Mouse (Mus musculus): Measurements from ENCODE around the gene Tenm4. TPM values are rescaled to one million over a fixed set of nuclear protein-coding genes. Genes with fewer than 3 reads are reported as not detected.

Tenm4 gene
- polyA plus RNA-seq, 1 experiment from 2014 or later: 41.3 TPM

GRCm38 (mm10) chr7:96588567-96588966, 417.5 kb downstream of the Tenm4 start:
- ATAC-seq (ENCODE audit: low FRiP score, low read depth): no peak
- Histone ChIP-seq H3K36me3 (no peaks in the 10 kb centered on the region), H3K4me1 (no peaks in the 10 kb centered on the region; the same call in none of the 2 replicates), H3K27ac (replicated peaks) (no peak overlapping the region), H3K9me3 (no peaks in the 10 kb centered on the region), H3K4me2 (replicated peaks) (no peak overlapping the region), H3K9ac (replicated peaks) (no peak overlapping the region), H3K27me3 (no peaks in the 10 kb centered on the region), H3K4me3 (no peak overlapping the region)
- 94% methylated on average over 6 of the region's 6 CpGs for WGBS

GRCm38 (mm10) chr7:96595535-96596295, 424.7 kb downstream of the Tenm4 start:
- no peak overlapping the region for H3K4me3 ChIP-seq
- H3K9me3 ChIP-seq: no peaks in the 10 kb centered on the region
- H3K4me1 ChIP-seq: peaks cover 18% of the 10 kb centered on the region; the same call in 1 of the 2 replicates
- 76% methylated on average over 9 of the region's 9 CpGs for WGBS
- ATAC-seq (ENCODE audit: low FRiP score, low read depth): no peak
- no peak overlapping the region for H3K4me2 ChIP-seq (replicated peaks)
- H3K36me3 ChIP-seq: no peaks in the 10 kb centered on the region
- no peaks in the 10 kb centered on the region for H3K27me3 ChIP-seq
- no peak overlapping the region for H3K9ac ChIP-seq (replicated peaks)
- no peak overlapping the region for H3K27ac ChIP-seq (replicated peaks)

GRCm38 (mm10) chr7:96596402-96597195, 425.6 kb downstream of the Tenm4 start:
- no peak for ATAC-seq (ENCODE audit: low FRiP score, low read depth)
- H3K4me3 ChIP-seq: no peak overlapping the region
- H3K9ac ChIP-seq (replicated peaks): no peak overlapping the region
- H3K36me3 ChIP-seq: no peaks in the 10 kb centered on the region
- no peak overlapping the region; the same call in 1 of the 2 replicates for H3K27ac ChIP-seq (replicated peaks)
- no peaks in the 10 kb centered on the region for H3K9me3 ChIP-seq
- H3K27me3 ChIP-seq: no peaks in the 10 kb centered on the region
- H3K4me1 ChIP-seq: peaks cover 18% of the 10 kb centered on the region; the same call in 1 of the 2 replicates
- WGBS: 45% methylated on average over 9 of the region's 9 CpGs
- no peak overlapping the region for H3K4me2 ChIP-seq (replicated peaks)

- Histone ChIP-seq H3K4me3 (no peak overlapping the region), H3K27ac (replicated peaks) (no peak overlapping the region), H3K9ac (replicated peaks) (no peak overlapping the region), H3K9me3 (no peaks in the 10 kb centered on the region), H3K27me3 (no peaks in the 10 kb centered on the region), H3K4me2 (replicated peaks) (no peak overlapping the region), H3K36me3 (no peaks in the 10 kb centered on the region), H3K4me1 (peaks cover 18% of the 10 kb centered on the region; the same call in 1 of the 2 replicates)
- WGBS: 87% methylated on average over 4 of the region's 4 CpGs
- no peak for ATAC-seq (ENCODE audit: low FRiP score, low read depth)
Measured at GRCm38 (mm10) chr7:96597871-96598270, 426.8 kb downstream of the Tenm4 start.

GRCm38 (mm10) chr7:96599081-96599480, 428.0 kb downstream of the Tenm4 start:
- no peaks in the 10 kb centered on the region for H3K27me3 ChIP-seq
- no peak for ATAC-seq (ENCODE audit: low FRiP score, low read depth)
- no peaks in the 10 kb centered on the region for H3K9me3 ChIP-seq
- 73% methylated on average over 3 of the region's 3 CpGs for WGBS
- H3K27ac ChIP-seq (replicated peaks): no peak overlapping the region
- H3K4me1 ChIP-seq: peaks cover 20% of the 10 kb centered on the region; the same call in 1 of the 2 replicates
- H3K4me3 ChIP-seq: no peak overlapping the region
- no peak overlapping the region for H3K9ac ChIP-seq (replicated peaks)
- no peak overlapping the region for H3K4me2 ChIP-seq (replicated peaks)
- no peaks in the 10 kb centered on the region for H3K36me3 ChIP-seq

GRCm38 (mm10) chr7:96600381-96600941, 429.4 kb downstream of the Tenm4 start:
- Histone ChIP-seq H3K9ac (replicated peaks) (no peak overlapping the region), H3K4me3 (no peak overlapping the region), H3K27me3 (no peaks in the 10 kb centered on the region), H3K4me2 (replicated peaks) (no peak overlapping the region), H3K9me3 (no peaks in the 10 kb centered on the region), H3K36me3 (no peaks in the 10 kb centered on the region), H3K27ac (replicated peaks) (no peak overlapping the region), H3K4me1 (peaks cover 24% of the 10 kb centered on the region; the same call in 1 of the 2 replicates)
- no peak for ATAC-seq (ENCODE audit: low FRiP score, low read depth)
- 47% methylated on average over 4 of the region's 5 CpGs for whole genome bisulfite sequencing

GRCm38 (mm10) chr7:96604091-96604745, 433.2 kb downstream of the Tenm4 start:
- 70% methylated on average over 3 of the region's 3 CpGs for WGBS
- no peak overlapping the region for H3K4me3 ChIP-seq
- no peaks in the 10 kb centered on the region for H3K36me3 ChIP-seq
- H3K27me3 ChIP-seq: no peaks in the 10 kb centered on the region; the same call in 1 of the 2 replicates
- no peak overlapping the region for H3K9ac ChIP-seq (replicated peaks)
- H3K27ac ChIP-seq (replicated peaks): no peak overlapping the region
- H3K9me3 ChIP-seq: no peaks in the 10 kb centered on the region
- H3K4me2 ChIP-seq (replicated peaks): no peak overlapping the region
- H3K4me1 ChIP-seq: peaks cover 15% of the 10 kb centered on the region; the same call in 1 of the 2 replicates
- ATAC-seq (ENCODE audit: low FRiP score, low read depth): no peak

GRCm38 (mm10) chr7:96605316-96605715, 434.3 kb downstream of the Tenm4 start:
- ATAC-seq (ENCODE audit: low FRiP score, low read depth): no peak

GRCm38 (mm10) chr7:96609854-96610586, 439.0 kb downstream of the Tenm4 start:
- Histone ChIP-seq H3K36me3 (no peaks in the 10 kb centered on the region), H3K9ac (replicated peaks) (no peak overlapping the region), H3K27me3 (no peaks in the 10 kb centered on the region; the same call in 1 of the 2 replicates), H3K4me2 (replicated peaks) (no peak overlapping the region), H3K4me3 (no peak overlapping the region), H3K9me3 (no peaks in the 10 kb centered on the region), H3K4me1 (no peaks in the 10 kb centered on the region), H3K27ac (replicated peaks) (no peak overlapping the region)
- ATAC-seq (ENCODE audit: low FRiP score, low read depth): no peak
- 70% methylated on average over 10 of the region's 10 CpGs for WGBS

More at GRCm38 (mm10) chr7:96605316-96605715, 434.3 kb downstream of the Tenm4 start:
- WGBS: 75% methylated on average over 2 of the region's 2 CpGs
- Histone ChIP-seq H3K27me3 (no peaks in the 10 kb centered on the region; the same call in 1 of the 2 replicates), H3K4me1 (peaks cover 11% of the 10 kb centered on the region; the same call in 1 of the 2 replicates), H3K27ac (replicated peaks) (no peak overlapping the region), H3K4me2 (replicated peaks) (no peak overlapping the region), H3K9ac (replicated peaks) (no peak overlapping the region), H3K9me3 (no peaks in the 10 kb centered on the region), H3K4me3 (no peak overlapping the region), H3K36me3 (no peaks in the 10 kb centered on the region)

- 69% methylated on average over 2 of the region's 2 CpGs for WGBS
- Histone ChIP-seq H3K4me2 (replicated peaks) (no peak overlapping the region), H3K9me3 (no peaks in the 10 kb centered on the region), H3K27me3 (no peaks in the 10 kb centered on the region), H3K4me1 (no peaks in the 10 kb centered on the region), H3K9ac (replicated peaks) (no peak overlapping the region), H3K27ac (replicated peaks) (no peak overlapping the region), H3K4me3 (no peak overlapping the region), H3K36me3 (no peaks in the 10 kb centered on the region)
- ATAC-seq (ENCODE audit: low FRiP score, low read depth): no peak
Measured at GRCm38 (mm10) chr7:96617371-96617770, 446.3 kb downstream of the Tenm4 start.

- no peak overlapping the region for H3K4me2 ChIP-seq (replicated peaks)
- H3K27me3 ChIP-seq: no peaks in the 10 kb centered on the region
- no peak overlapping the region for H3K4me3 ChIP-seq
- ATAC-seq (ENCODE audit: low FRiP score, low read depth): no peak
- no peak overlapping the region for H3K9ac ChIP-seq (replicated peaks)
- H3K27ac ChIP-seq (replicated peaks): no peak overlapping the region
- H3K9me3 ChIP-seq: no peaks in the 10 kb centered on the region
- H3K4me1 ChIP-seq: no peaks in the 10 kb centered on the region
- WGBS: 82% methylated on average over 4 of the region's 4 CpGs
- H3K36me3 ChIP-seq: no peaks in the 10 kb centered on the region
Measured at GRCm38 (mm10) chr7:96619930-96620472, 449.0 kb downstream of the Tenm4 start.

All from midbrain, embryonic 12.5 days (tissue).